Mouse (Mus musculus): Measurements from ENCODE around the gene Hist2h2ab.
A peak's percentile ranks its signal among the peaks of the same experiment; 100 is the strongest.
"Not testable (repeated sequence)": the region's sequence is repeated elsewhere in the genome, so short reads cannot be mapped to it uniquely, and the experiment has no call there.

Gene Hist2h2ab

DNA sequence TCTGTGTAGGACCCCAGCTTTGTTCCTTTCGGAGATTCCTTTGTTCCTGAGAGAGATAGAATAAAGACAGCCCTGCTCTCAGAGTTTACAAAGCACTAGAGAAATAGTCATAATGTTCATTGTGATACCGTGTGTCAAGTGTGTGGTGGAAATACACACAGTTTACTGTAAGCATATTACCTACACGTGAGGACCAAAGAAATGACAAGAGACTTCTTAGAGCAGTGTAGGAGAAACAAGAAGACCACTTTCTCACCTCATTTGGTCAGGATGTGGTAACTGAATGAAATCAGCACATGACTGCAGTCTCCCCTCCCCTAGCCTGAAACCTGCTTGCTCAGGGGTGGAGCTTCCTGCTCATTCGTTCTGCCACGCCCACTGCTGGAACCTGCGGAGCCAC, 21.5 kb upstream of the Hist2h2ab start:
- no peak for DNase-seq (ENCODE audit: low spot score)

DNA sequence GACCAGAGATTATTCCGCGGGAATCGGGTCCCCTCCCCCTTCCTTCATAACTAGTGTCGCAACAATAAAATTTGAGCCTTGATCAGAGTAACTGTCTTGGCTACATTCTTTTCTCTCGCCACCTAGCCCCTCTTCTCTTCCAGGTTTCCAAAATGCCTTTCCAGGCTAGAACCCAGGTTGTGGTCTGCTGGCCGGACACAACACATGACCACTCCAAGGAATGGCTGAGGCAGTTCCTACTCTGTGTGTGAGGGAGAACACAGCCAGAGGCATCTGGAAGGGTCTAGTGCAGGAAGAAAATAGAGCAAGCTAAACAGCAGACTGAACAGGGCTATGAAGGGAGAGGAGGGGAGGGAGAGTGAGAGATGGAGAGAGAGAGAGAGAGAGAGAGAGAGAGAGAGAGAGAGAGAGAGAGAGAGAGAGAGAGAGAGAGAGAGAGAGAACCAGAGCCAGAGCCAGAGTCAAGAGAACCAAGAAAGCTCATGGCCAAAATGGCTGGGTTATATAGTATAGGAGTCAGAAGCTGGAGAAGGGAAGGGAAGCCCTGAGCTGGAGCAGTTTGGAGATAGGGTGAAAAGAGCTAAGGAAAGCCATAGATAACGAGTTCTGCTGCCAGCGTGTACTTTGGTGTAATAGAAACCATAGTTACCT, 20.9 kb upstream of the Hist2h2ab start:
- DNase-seq (ENCODE audit: low spot score) = not testable (repeated sequence)

GRCm38 (mm10) chr3:96199731-96200130, 19.9 kb upstream of the Hist2h2ab start:
- no peak for DNase-seq (ENCODE audit: low spot score)

DNA sequence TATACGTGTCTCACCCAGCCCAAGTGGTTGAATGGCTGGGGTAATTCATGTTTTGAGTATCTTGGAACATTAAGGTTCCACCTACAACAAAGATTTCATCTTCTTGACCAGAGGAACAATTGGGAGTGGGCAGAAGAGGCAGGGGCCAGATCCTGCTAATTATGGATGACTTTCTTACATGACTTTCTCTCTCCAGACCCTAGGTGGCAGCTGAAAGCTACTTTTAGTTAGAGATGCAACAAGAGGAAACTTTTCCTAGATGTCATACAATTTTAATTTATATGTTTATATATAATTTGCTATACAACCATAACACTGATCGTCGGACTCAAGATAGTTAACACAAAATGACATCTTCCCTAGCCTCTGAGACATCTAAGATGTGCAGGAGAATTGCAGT, 11.8 kb upstream of the Hist2h2ab start:
- no peak for DNase-seq (ENCODE audit: low spot score)

GRCm38 (mm10) chr3:96209242-96209641, 10.4 kb upstream of the Hist2h2ab start:
- DNase-seq (ENCODE audit: low spot score) = no peak

DNA sequence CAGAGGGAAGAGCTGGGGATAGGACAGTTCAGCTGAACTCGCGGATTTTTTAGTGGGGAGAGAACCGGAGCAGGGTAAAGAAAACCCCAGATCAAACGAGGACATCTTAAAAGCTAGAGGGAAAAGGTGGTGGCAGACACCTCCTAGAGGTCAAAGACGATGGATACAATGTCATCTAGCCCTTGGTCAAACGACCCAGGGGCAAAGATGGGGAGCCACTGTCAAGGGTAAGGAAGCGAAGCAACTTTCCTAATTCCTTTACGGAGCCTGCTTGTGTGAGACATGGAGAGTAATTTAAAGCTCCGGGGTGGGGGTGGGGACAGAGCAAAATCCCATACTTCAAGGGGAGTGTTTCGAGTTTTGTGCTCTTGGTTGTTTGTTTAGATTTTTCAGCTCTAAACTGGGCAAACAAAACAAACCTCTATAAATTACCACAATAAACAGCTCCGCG, 449 bp upstream of the Hist2h2ab start:
- DNase-seq (ENCODE audit: low spot score) = no peak

- DNase-seq (ENCODE audit: low spot score) = peak; percentile 19
Measured at GRCm38 (mm10) chr3:96220131-96220764, 583 bp downstream of the Hist2h2ab start.

GRCm38 (mm10) chr3:96220765-96221639, 1.3 kb downstream of the Hist2h2ab start, which contains the start of the genes Hist2h2ac and Hist2h2be:
TSS of gene Hist2h2ac (minus strand) at chr3:96220880.
TSS of gene Hist2h2be (plus strand) at chr3:96221119.
- DNase-seq (ENCODE audit: low spot score) = peak; percentile 62

GRCm38 (mm10) chr3:96221640-96222038, 2.0 kb downstream of the Hist2h2ab start:
- DNase-seq (ENCODE audit: low spot score) = no peak

- DNase-seq (ENCODE audit: low spot score) = no peak
Measured at GRCm38 (mm10) chr3:96222774-96223173, 3.1 kb downstream of the Hist2h2ab start.

- DNase-seq (ENCODE audit: low spot score) = no peak
Measured at GRCm38 (mm10) chr3:96225421-96225820, 5.8 kb downstream of the Hist2h2ab start.

- DNase-seq (ENCODE audit: low spot score) = no peak
Measured at GRCm38 (mm10) chr3:96226695-96227648, 7.3 kb downstream of the Hist2h2ab start.

- no peak for DNase-seq (ENCODE audit: low spot score)
Measured at GRCm38 (mm10) chr3:96228828-96229227, 9.2 kb downstream of the Hist2h2ab start.

DNA sequence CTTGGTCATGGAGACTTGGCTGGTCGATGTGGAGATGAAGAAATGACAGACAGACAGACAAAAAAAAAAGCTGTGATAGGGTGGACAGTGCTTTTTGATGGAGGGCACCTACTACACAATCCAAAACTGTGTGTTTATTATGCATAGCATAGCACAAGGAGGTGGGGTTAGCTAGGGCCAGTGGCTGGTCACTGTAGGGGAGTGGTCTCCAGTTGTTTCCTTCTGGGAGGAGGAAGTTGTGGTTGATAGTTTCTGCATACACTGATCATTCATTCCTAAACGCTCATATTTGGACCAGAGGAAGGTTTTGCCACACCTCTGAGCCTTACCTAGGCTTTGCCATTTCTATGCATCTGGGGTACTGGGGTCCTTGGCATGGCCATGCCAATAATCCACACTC, 10.7 kb downstream of the Hist2h2ab start:
- DNase-seq (ENCODE audit: low spot score) = no peak

- no peak for DNase-seq (ENCODE audit: low spot score)
Measured at GRCm38 (mm10) chr3:96230910-96231757, 11.5 kb downstream of the Hist2h2ab start.

GRCm38 (mm10) chr3:96231758-96232120, 12.1 kb downstream of the Hist2h2ab start:
- no peak for DNase-seq (ENCODE audit: low spot score)

- no peak for DNase-seq (ENCODE audit: low spot score)
Measured at GRCm38 (mm10) chr3:96234914-96235313, 15.2 kb downstream of the Hist2h2ab start.

- no peak for DNase-seq (ENCODE audit: low spot score)
Measured at GRCm38 (mm10) chr3:96235836-96236235, 16.2 kb downstream of the Hist2h2ab start.

GRCm38 (mm10) chr3:96236834-96237334, 17.2 kb downstream of the Hist2h2ab start:
- no peak for DNase-seq (ENCODE audit: low spot score)

GRCm38 (mm10) chr3:96237335-96237903, 17.8 kb downstream of the Hist2h2ab start:
- no peak for DNase-seq (ENCODE audit: low spot score)
